Mouse (Mus musculus) G1E (cell line): ENCODE measurements around the gene Tex48.

Experiments
- CTCF ChIP-seq: IDR thresholded peaks from 2 replicates; pipeline ENCODE4 v1.5.1; 2012; ENCODE audit warnings: low read depth, low read length, inconsistent platforms, mixed read lengths
- GATA1 ChIP-seq: IDR thresholded peaks from 2 replicates; pipeline ENCODE4 v1.6.1; 2012; ENCODE audit warnings: borderline replicate concordance, low read length, inconsistent platforms, mixed read lengths
- POLR2AphosphoS5 ChIP-seq: IDR thresholded peaks from 2 replicates; pipeline ENCODE4 v1.6.1; 2012; ENCODE audit warnings: low read depth, low read length, inconsistent platforms; ENCODE audit not compliant: insufficient replicate concordance

- TF ChIP-seq GATA1 (no peak), CTCF (no peak), POLR2AphosphoS5 (no peak)
These were observed 11.0 kb upstream of the Tex48 start for GRCm38 (mm10) chr4:63633181-63633580.
